Mouse (Mus musculus): ENCODE data around the gene C1rl.
"Not testable (repeated sequence)": the region's sequence is repeated elsewhere in the genome, so short reads cannot be mapped to it uniquely, and the experiment has no call there.

C1rl gene

GRCm38 (mm10) chr6:124505028-124505427 is 12.1 kb downstream of the C1rl start:
- no peak for DNase-seq (ENCODE audit: low spot score)

- DNase-seq (ENCODE audit: low spot score), result no peak
Measured at GRCm38 (mm10) chr6:124506991-124507390, 14.1 kb downstream of the C1rl start.

GRCm38 (mm10) chr6:124508292-124508691 is 15.4 kb downstream of the C1rl start:
- no peak for DNase-seq (ENCODE audit: low spot score)

- not testable (repeated sequence) for DNase-seq (ENCODE audit: low spot score)
Measured at GRCm38 (mm10) chr6:124509192-124509591, 16.3 kb downstream of the C1rl start.

- DNase-seq (ENCODE audit: low spot score), result no peak
Measured at GRCm38 (mm10) chr6:124511936-124512335, 19.0 kb downstream of the C1rl start.

- DNase-seq (ENCODE audit: low spot score), result no peak
Measured at GRCm38 (mm10) chr6:124512355-124512836, 19.5 kb downstream of the C1rl start, which contains the start of gene C1ra. Gene C1ra (plus strand): TSS chr6:124512405.

GRCm38 (mm10) chr6:124517733-124518132 is 24.8 kb downstream of the C1rl start:
- DNase-seq (ENCODE audit: low spot score), result not testable (repeated sequence)

GRCm38 (mm10) chr6:124522082-124522481 is 29.2 kb downstream of the C1rl start:
- not testable (repeated sequence) for DNase-seq (ENCODE audit: low spot score)

- no peak for DNase-seq (ENCODE audit: low spot score)
Measured at GRCm38 (mm10) chr6:124527881-124528280, 35.0 kb downstream of the C1rl start.

- no peak for DNase-seq (ENCODE audit: low spot score)
Measured at GRCm38 (mm10) chr6:124531077-124531476, 38.2 kb downstream of the C1rl start.

- not testable (repeated sequence) for DNase-seq (ENCODE audit: low spot score)
Measured at GRCm38 (mm10) chr6:124536125-124536829, 43.4 kb downstream of the C1rl start.

- not testable (repeated sequence) for DNase-seq (ENCODE audit: low spot score)
Measured at GRCm38 (mm10) chr6:124541176-124541575, 48.3 kb downstream of the C1rl start.

- DNase-seq (ENCODE audit: low spot score), result not testable (repeated sequence)
Measured at GRCm38 (mm10) chr6:124542284-124542683, 49.4 kb downstream of the C1rl start, which contains the start of gene C1s1. Gene C1s1 (minus strand): TSS chr6:124542359.

GRCm38 (mm10) chr6:124544466-124544865 is 51.6 kb downstream of the C1rl start:
- DNase-seq (ENCODE audit: low spot score), result no peak

GRCm38 (mm10) chr6:124545425-124545824 is 52.5 kb downstream of the C1rl start:
- DNase-seq (ENCODE audit: low spot score), result no peak

GRCm38 (mm10) chr6:124547979-124548378 is 55.1 kb downstream of the C1rl start:
- DNase-seq (ENCODE audit: low spot score), result not testable (repeated sequence)

- DNase-seq (ENCODE audit: low spot score), result no peak
Measured at GRCm38 (mm10) chr6:124549023-124549550, 56.2 kb downstream of the C1rl start.

GRCm38 (mm10) chr6:124552766-124553165 is 59.9 kb downstream of the C1rl start:
- no peak for DNase-seq (ENCODE audit: low spot score)

- not testable (repeated sequence) for DNase-seq (ENCODE audit: low spot score)
Measured at GRCm38 (mm10) chr6:124555956-124556355, 63.0 kb downstream of the C1rl start.

All from urinary bladder, postnatal 10 days (tissue).